Mouse (Mus musculus) embryo, embryonic 11 days (tissue): ENCODE data around the gene Vwc2l.

Source experiments
- DNase-seq: peaks from one replicate; pipeline ENCODE4 v3.0.0-alpha.2; 2015

The Vwc2l gene

DNA sequence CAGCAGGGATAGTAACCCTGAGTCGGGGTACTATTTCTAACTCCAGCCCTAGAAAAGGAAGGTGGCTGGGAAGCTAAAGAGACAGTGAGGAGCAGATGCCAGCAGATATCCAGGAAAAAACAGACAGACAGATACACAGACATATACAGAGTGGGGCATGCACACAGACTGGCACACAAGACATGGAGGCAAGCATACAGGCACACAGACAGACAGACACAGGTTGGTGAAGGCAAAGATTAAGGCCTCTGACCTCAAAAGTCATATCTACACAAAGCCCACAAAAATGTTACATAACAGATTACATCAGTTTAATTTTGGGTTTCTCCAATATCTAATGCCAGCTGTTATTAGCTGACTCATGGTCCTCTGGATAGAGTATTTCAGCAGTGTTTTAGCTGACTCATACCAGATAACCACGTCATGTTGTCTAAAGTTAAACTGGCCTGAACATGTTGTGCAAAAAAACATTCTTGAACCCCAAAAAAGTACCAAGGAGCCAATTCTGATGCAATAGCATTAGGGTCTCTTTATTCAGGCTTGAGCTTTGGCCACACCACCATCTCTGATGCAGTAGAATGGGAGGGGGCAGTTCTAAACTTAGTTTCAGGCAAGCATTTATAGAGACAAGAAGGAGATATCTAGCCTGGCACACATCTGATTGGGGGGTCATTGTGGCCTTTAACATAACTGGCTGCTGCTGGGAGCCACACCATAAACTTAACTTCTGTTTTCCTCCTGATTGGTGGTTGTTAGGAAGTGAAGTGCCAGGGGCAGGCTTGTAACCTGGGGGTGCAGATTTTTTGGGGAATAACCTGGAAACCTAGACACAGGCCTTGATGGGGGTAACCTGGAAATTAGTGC, 192.9 kb downstream of the Vwc2l start:
- DNase-seq, result no peak

DNA sequence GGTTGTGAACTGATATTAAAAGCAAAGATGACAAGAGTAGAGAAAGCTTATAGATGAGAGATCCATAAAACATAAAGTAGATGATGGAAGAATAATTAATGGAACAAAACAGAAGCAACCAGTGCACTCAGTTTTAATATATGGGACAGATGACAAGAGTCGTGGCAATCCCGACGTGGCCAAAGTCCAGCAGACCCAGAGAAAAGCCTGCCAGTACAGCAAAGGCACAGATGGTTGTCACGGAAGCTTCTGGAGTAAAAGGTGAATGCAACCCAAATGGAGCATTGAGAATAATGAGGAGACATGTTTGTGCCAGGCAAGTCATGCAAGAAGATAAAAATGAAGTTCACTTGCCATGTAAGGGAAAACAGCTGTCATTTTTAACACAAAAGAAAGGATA, 207.5 kb downstream of the Vwc2l start:
- no peak for DNase-seq
